Mouse (Mus musculus): ENCODE measurements around the gene Gm28635.
A peak's percentile ranks its signal among the peaks of the same experiment; 100 is the strongest.
"Not testable (repeated sequence)": the region's sequence is repeated elsewhere in the genome, so short reads cannot be mapped to it uniquely, and the experiment has no call there.

Gene Gm28635

DNA sequence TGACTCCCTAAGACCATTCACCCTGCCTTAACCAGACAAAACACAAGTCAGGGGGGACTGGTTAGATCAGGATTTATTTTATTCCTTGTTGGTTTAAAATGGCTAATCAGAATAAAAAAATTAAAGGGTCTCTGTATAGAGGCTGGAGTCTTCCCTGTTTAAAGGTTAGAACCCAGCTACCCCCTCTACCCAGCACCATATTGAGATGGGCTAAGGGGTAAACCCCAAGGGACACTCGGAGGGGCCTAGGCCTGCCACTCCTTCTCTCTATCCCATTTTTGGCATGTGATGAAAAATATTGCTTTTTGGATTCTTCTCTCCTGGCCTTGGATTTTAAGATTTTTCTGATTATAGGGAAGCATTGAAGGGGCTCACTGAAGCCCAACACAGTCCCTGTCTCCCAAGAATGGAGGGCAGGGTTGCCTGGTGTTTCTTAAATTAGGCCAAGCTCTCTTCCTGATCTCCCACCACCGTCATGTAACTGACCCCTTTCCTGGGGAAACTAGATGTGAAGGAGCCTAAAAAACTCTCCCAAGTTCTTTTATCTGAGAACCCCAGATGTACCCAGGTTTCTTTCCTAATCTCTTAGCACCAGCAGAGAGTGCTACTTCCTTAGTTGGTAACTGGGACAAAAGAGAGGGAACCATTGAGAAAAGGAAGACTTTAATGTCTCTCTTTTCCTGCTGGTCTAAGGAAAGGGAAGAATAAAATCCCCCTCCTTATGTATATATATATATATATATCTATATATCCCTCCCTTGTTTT, 10.4 kb upstream of the Gm28635 start:
- DNase-seq (ENCODE audit: low spot score in 2 of 2): no peak

GRCm38 (mm10) chr2:84682605-84683183, 4.9 kb upstream of the Gm28635 start:
- peak; percentile 36 to 60 for DNase-seq (ENCODE audit: low spot score in 2 of 2)

- no peak for DNase-seq (ENCODE audit: low spot score in 2 of 2)
Observed at GRCm38 (mm10) chr2:84679016-84679415, 1.2 kb upstream of the Gm28635 start, which contains the start of gene Tmx2. Gene Tmx2, minus strand, starts transcription at chr2:84679140.

- DNase-seq (ENCODE audit: low spot score in 2 of 2): no peak
Observed at GRCm38 (mm10) chr2:84677270-84677967, 422 bp downstream of the Gm28635 start.

DNA sequence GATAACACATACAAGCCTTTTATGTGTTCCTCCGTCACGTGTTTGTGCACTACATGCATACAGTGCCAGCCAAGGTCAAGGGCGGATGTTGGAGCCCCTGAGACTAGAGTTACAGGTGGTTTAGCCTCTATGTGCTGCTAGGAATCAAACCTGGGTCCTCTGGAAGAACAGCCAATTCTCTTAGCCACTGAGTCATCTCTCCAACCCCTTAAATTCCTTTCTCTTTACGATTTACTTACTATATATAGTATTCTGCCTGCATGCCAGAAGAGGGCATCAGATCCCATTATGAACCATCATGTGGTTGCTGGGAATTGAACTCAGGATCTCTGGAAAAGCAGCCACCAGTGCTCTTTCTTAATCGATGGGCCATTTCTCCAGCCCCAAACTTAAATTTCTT, 6.3 kb downstream of the Gm28635 start:
- DNase-seq (ENCODE audit: low spot score in 2 of 2): not testable (repeated sequence)

GRCm38 (mm10) chr2:84670569-84670933, 7.3 kb downstream of the Gm28635 start, which contains the start of gene Selenoh:
Gene Selenoh, minus strand, starts transcription at chr2:84670770.
- DNase-seq (ENCODE audit: low spot score in 2 of 2): peak; percentile 83 to 88

DNA sequence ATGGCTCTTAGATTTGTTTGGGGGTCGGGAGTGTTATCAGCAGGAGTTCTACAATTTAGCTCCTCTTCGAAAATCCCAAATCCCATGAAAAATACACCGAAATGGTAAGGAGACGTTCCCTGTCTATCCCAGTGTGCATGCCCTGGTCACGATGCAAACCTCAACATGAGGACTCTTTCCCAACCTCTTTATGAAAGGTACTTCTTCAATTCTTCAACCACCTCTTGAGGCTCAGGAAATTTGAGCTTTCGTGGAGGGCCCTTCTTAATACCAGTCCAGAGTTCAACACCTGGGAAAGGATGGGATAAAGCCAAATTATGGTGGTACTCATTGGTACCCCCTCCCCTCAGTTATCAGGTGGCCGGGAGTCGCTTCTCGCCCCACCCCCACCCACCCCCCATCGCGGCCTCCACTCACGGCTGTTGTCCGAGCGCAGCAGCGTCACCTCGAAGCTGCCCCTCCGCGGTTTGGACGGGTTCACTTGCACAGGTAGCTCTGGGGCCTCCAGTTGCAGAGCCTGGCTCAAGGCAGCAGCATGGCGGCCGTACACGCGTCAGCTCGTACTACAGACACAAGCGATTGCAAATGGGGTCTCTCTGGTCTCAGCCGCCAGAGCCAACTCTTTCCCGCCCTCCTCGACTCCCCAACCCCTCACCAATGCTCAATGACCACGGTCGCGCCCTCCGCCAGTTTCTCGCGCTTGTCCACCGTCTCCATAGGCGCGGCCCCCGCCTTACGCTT, 7.8 kb downstream of the Gm28635 start:
- DNase-seq (ENCODE audit: low spot score in 2 of 2): no peak

- no peak for DNase-seq (ENCODE audit: low spot score in 2 of 2)
Observed at GRCm38 (mm10) chr2:84666081-84666480, 11.8 kb downstream of the Gm28635 start.

- peak; percentile 47 to 58 for DNase-seq (ENCODE audit: low spot score in 2 of 2)
Observed at GRCm38 (mm10) chr2:84662866-84663265, 15.0 kb downstream of the Gm28635 start.

DNA sequence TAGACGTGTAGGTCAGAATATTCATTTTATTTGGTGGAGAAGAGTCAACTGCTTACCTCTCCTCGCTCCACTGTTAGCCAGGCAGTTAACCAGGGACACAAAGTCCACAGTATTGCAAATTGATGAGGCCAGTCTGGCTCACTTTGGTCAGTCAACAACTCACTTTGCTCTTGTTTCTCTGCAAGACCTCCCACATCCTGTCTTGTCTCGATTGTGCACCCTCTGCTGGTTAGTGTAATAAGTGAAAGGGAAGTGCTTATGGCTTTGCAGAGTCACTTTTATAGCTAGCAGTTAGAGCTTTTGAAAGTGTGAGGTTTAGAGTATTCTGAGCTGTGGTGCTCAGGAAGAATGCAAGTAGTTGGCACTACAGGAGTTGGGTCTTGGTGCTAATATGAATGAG, 17.6 kb downstream of the Gm28635 start:
- peak; percentile 67 to 76 for DNase-seq (ENCODE audit: low spot score in 2 of 2)

DNA sequence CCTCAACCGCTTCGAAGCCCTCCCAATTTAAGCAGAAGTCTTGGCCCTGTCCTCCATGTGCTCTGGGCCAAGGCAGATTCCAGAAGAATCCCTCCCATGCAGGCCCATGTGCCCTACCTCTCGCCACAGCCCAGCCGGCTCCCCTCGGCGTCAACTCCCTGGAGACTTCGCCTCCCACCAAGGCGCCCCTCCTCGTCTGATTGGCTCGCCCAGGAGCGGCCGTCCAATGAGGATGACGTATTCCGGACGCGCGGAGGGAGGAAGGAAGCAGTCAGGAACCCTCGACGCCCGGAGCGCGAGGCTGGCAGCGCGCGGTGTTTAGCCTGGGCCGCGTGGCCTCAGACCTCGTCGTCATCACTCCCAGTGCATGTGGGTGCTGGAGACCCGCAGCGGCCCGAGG, 19.0 kb downstream of the Gm28635 start, which contains the start of gene Btbd18:
Gene Btbd18, plus strand, starts transcription at position 274 of the 400 bp plus-strand sequence.
- DNase-seq (ENCODE audit: low spot score in 2 of 2): no peak

GRCm38 (mm10) chr2:84655864-84656263, 22.0 kb downstream of the Gm28635 start:
- peak; percentile 42 to 49 for DNase-seq (ENCODE audit: low spot score in 2 of 2)

DNA sequence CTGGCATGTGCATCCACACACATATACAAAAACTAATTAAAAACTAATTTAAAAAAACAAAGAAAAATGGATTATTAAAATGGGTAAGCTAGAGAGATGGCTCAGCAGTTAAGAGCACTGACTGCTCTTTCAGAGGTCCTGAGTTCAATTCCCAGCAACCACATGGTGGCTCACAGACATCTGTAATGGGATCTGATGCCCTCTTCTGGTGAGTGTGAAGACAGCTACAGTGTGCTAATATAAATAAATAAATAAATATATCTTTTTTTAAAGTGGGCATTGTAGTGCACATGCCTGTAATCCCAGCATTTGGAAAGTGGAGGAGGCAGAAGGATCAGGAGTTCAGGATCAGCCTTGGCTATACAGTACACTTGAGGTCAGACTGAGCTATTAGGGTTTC, 24.5 kb downstream of the Gm28635 start:
- DNase-seq (ENCODE audit: low spot score in 2 of 2): no peak

GRCm38 (mm10) chr2:84650464-84651195, 27.2 kb downstream of the Gm28635 start, which contains the start of gene Ctnnd1:
Gene Ctnnd1, minus strand, starts transcription at chr2:84650765.
- DNase-seq (ENCODE audit: low spot score in 2 of 2): peak; percentile 17 to 41

GRCm38 (mm10) chr2:84649674-84650073, 28.2 kb downstream of the Gm28635 start:
- DNase-seq (ENCODE audit: low spot score in 2 of 2): no peak

DNA sequence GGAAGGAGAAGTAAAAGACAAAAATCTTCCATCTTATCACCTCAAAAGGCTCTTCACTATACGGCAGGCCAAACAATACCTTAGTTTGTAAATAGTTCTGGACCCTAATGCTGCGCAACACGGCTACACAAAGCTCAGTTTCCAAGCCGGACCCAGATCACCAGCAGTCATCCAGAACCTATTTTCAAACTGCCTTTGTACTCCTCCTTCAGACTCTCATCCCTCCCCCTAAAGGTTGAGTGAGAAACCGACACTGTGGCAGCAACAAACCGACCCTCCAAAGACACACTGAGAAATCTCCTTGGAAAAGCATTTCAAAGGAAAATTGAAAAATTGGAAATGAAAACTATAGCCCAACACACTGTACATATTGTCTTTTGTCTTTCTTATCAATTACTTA, 29.5 kb downstream of the Gm28635 start:
- no peak for DNase-seq (ENCODE audit: low spot score in 2 of 2)

GRCm38 (mm10) chr2:84647051-84647568, 30.7 kb downstream of the Gm28635 start:
- DNase-seq (ENCODE audit: low spot score in 2 of 2): no peak

GRCm38 (mm10) chr2:84646138-84646537, 31.7 kb downstream of the Gm28635 start:
- DNase-seq (ENCODE audit: low spot score in 2 of 2): no peak

DNA sequence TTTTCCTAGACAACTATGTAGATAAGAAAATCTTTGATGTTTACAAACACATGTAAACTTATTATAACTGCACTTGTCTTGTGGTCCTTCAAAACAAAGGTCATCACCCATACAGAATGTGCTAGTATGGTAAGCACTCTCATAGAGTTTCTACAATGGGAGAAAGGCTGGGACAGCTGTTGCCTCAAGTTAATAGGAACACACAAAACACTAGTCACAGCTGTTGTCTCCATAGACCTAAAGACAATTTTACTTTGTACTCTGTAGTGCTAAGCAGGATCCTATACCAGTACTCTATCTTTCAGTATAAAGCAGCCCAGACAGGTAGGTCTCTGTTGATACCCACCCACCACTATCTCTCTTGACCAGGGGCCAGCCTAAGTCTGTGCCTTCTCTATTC, 37.0 kb downstream of the Gm28635 start:
- DNase-seq (ENCODE audit: low spot score in 2 of 2): no peak

GRCm38 (mm10) chr2:84638428-84639220, 39.2 kb downstream of the Gm28635 start:
- no peak for DNase-seq (ENCODE audit: low spot score in 2 of 2)

All from spleen, postnatal 36 days (tissue).